Mouse (Mus musculus) lung, adult 2 months (tissue): Measurements from ENCODE around the gene Hmgb1.

Experiments used
- CTCF ChIP-seq: fragments of 200-500 bp; IDR thresholded peaks from 2 replicates; pipeline ENCODE4 v1.5.1; 2011; ENCODE audit warnings: mild to moderate bottlenecking, low read length, control low read depth; ENCODE audit not compliant: insufficient read depth
- POLR2A ChIP-seq: fragments of 200-500 bp; IDR thresholded peaks from 2 replicates; pipeline ENCODE4 v1.6.1; 2011; ENCODE audit warnings: low read depth, mild to moderate bottlenecking, control low read depth, low read length, borderline replicate concordance; ENCODE audit errors: extremely low read depth

- TF ChIP-seq POLR2A (no peak), CTCF (no peak)
Measured at GRCm38 (mm10) chr5:149099009-149099408, 85.3 kb downstream of the Hmgb1 start.
